Mouse (Mus musculus): Measurements from ENCODE around the gene Pi4ka. TPM values are rescaled to one million over a fixed set of nuclear protein-coding genes. Genes with fewer than 3 reads are reported as not detected.

Pi4ka gene
- total and polyA plus RNA-seq, 3 experiments = 40.5 to 149 (median 88.4) TPM

- in situ Hi-C loops (cut with MboI; ENCODE audit: low pct_ligation_motif_present, low pct_unique_long_range_greater_than_20kb, low sequenced_read_pairs) (loop anchor here (5.0 kb wide), 1 partner anchor 34 kb away; no protein-coding TSS in a partner anchor), dilution Hi-C loops (cut with MboI; ENCODE audit: extremely low pct_ligation_motif_present, extremely low pct_unique_long_range_greater_than_20kb, low sequenced_read_pairs) (no loop called here)
- H3K36me3 ChIP-seq (replicated peaks in 1 of 2; ENCODE audit: control insufficient read depth in 1 of 2, insufficient read depth in 1 of 2, low read length in 1 of 2) = peaks cover 9 to 37% of the 10 kb centered on the region in 2 experiments
- no peak overlapping the region for H3K9ac ChIP-seq (ENCODE audit: insufficient read depth, low read depth)
- H3K9me3 ChIP-seq (replicated peaks; ENCODE audit: low read length) = no peaks in the 10 kb centered on the region
- H3K27ac ChIP-seq (ENCODE audit: insufficient read depth, low read depth) = no peak overlapping the region
- H3K27me3 ChIP-seq (replicated peaks) = no peaks in the 10 kb centered on the region
- TF ChIP-seq USF2 (conservative IDR thresholded peaks at IDR 0.05; ENCODE audit: low read depth, low read length) (no peak), HCFC1 (IDR thresholded peaks at IDR 0.05; ENCODE audit: low read depth, low read length) (no peak), CHD1 (IDR thresholded peaks at IDR 0.05; ENCODE audit: low read depth, low read length) (no peak), MEF2A (IDR thresholded peaks at IDR 0.05; ENCODE audit: borderline replicate concordance, low read depth, low read length) (no peak), CHD2 (IDR thresholded peaks at IDR 0.05; ENCODE audit: low read length) (no peak), NRF1 (IDR thresholded peaks at IDR 0.05; ENCODE audit: low read depth, low read length) (no peak), KAT2A (IDR thresholded peaks at IDR 0.05; ENCODE audit: insufficient replicate concordance, low read length) (no peak), RAD21 (IDR thresholded peaks at IDR 0.05; ENCODE audit: low read depth, low read length) (no peak), ZKSCAN1 (IDR thresholded peaks at IDR 0.05; ENCODE audit: borderline replicate concordance, low read depth, low read length) (no peak), UBTF (IDR thresholded peaks at IDR 0.05; ENCODE audit: low read depth, low read length) (no peak)
- peaks cover 0 to 46% of the 10 kb centered on the region in 2 experiments; a peak in 2 of 4 replicates for H3K4me1 ChIP-seq (ENCODE audit: control insufficient read depth in 1 of 2, insufficient read depth in 2 of 2)
- DNase-seq (ENCODE audit: extremely low read depth) = no peak
- H3K79me2 ChIP-seq (replicated peaks; ENCODE audit: control insufficient read depth, extremely low read depth, insufficient read depth, poor library complexity, severe bottlenecking) = no peaks in the 10 kb centered on the region
- H3K4me2 ChIP-seq (ENCODE audit: insufficient read depth, low read depth, poor library complexity, severe bottlenecking) = no peak overlapping the region
- H3K4me3 ChIP-seq (replicated peaks in 1 of 3; ENCODE audit: low read depth in 2 of 3, low read length in 2 of 3, poor library complexity in 1 of 3) = no peak overlapping the region
Measured at GRCm38 (mm10) chr16:17336089-17336488, 70.0 kb downstream of the Pi4ka start.

- no peak overlapping the region for H3K4me3 ChIP-seq (replicated peaks in 1 of 3; ENCODE audit: low read depth in 2 of 3, low read length in 2 of 3, poor library complexity in 1 of 3)
- in situ Hi-C loops (cut with MboI; ENCODE audit: low pct_ligation_motif_present, low pct_unique_long_range_greater_than_20kb, low sequenced_read_pairs) = no loop called here
- H3K9ac ChIP-seq (ENCODE audit: insufficient read depth, low read depth) = no peak overlapping the region
- H3K27me3 ChIP-seq (replicated peaks) = no peaks in the 10 kb centered on the region
- no peaks in the 10 kb centered on the region for H3K9me3 ChIP-seq (replicated peaks; ENCODE audit: low read length)
- no peaks in the 10 kb centered on the region for H3K79me2 ChIP-seq (replicated peaks; ENCODE audit: control insufficient read depth, extremely low read depth, insufficient read depth, poor library complexity, severe bottlenecking)
- peaks cover 0 to 31% of the 10 kb centered on the region in 2 experiments; a peak in 2 of 4 replicates for H3K4me1 ChIP-seq (ENCODE audit: control insufficient read depth in 1 of 2, insufficient read depth in 2 of 2)
- peaks cover 9 to 49% of the 10 kb centered on the region in 2 experiments for H3K36me3 ChIP-seq (replicated peaks in 1 of 2; ENCODE audit: control insufficient read depth in 1 of 2, insufficient read depth in 1 of 2, low read length in 1 of 2)
- TF ChIP-seq KAT2A (IDR thresholded peaks at IDR 0.05; ENCODE audit: insufficient replicate concordance, low read length) = no peak
- no peak for TF ChIP-seq NRF1 (IDR thresholded peaks at IDR 0.05; ENCODE audit: low read depth, low read length)
- TF ChIP-seq GABPA (IDR thresholded peaks at IDR 0.05; ENCODE audit: insufficient replicate concordance, low read depth, low read length) = no peak
- TF ChIP-seq TCF12 (IDR thresholded peaks at IDR 0.05; ENCODE audit: low read depth, low read length) = no peak
- no peak for TF ChIP-seq ZMIZ1 (IDR thresholded peaks at IDR 0.05; ENCODE audit: low read depth, low read length)
- no peak for TF ChIP-seq MAFK (IDR thresholded peaks at IDR 0.05; ENCODE audit: insufficient replicate concordance, low read length)
- TF ChIP-seq PAX5 (IDR thresholded peaks at IDR 0.05; ENCODE audit: low read length) = no peak
- no peak for TF ChIP-seq ZC3H11A (IDR thresholded peaks at IDR 0.05; ENCODE audit: low read depth, low read length)
- no peak for TF ChIP-seq CTCF (conservative IDR thresholded peaks at IDR 0.05 in 1 of 2, IDR thresholded peaks at IDR 0.05 in 1 of 2; ENCODE audit: low read depth in 2 of 2, low read length in 2 of 2)
- no peak for TF ChIP-seq POLR2AphosphoS2 (IDR thresholded peaks at IDR 0.05; ENCODE audit: low read depth, low read length)
- no peak overlapping the region for H3K4me2 ChIP-seq (ENCODE audit: insufficient read depth, low read depth, poor library complexity, severe bottlenecking)
- peak; percentile 12 for DNase-seq (ENCODE audit: extremely low read depth)
- H3K27ac ChIP-seq (ENCODE audit: insufficient read depth, low read depth) = no peak overlapping the region
- dilution Hi-C loops (cut with MboI; ENCODE audit: extremely low pct_ligation_motif_present, extremely low pct_unique_long_range_greater_than_20kb, low sequenced_read_pairs) = no loop called here
Measured at GRCm38 (mm10) chr16:17334574-17334973, 71.5 kb downstream of the Pi4ka start.

All from CH12.LX (cell line).